Mouse (Mus musculus): ENCODE measurements at regions not wholly inside any gene's neighbourhood (a gene's known extent, or its start where the extent isn't known, plus 50 kb on each side); places are given as distances from the start of the nearest gene placed in this dataset.
"Not testable (repeated sequence)": the region's sequence is repeated elsewhere in the genome, so short reads cannot be mapped to it uniquely, and the experiment has no call there.

- not testable (repeated sequence) for TF ChIP-seq GATA1 (IDR thresholded peaks at IDR 0.05; ENCODE audit: borderline replicate concordance, low read length); FLI1 (IDR thresholded peaks at IDR 0.05; ENCODE audit: low read length)
Measured at GRCm38 (mm10) chr13:82063880-82064279, 281.0 kb downstream of the Cetn3 start.
